Mouse (Mus musculus): Measurements from ENCODE around the gene Olfr186. TPM values are rescaled to one million over a fixed set of nuclear protein-coding genes. Genes with fewer than 3 reads are reported as not detected.
"Not testable (repeated sequence)": the region's sequence is repeated elsewhere in the genome, so short reads cannot be mapped to it uniquely, and the experiment has no call there.

Olfr186 gene
- polyA plus RNA-seq (2014; fragmentation: Nextera tagmentation; extraction: Ambion mirVana), result not detected in 2 replicates

DNA sequence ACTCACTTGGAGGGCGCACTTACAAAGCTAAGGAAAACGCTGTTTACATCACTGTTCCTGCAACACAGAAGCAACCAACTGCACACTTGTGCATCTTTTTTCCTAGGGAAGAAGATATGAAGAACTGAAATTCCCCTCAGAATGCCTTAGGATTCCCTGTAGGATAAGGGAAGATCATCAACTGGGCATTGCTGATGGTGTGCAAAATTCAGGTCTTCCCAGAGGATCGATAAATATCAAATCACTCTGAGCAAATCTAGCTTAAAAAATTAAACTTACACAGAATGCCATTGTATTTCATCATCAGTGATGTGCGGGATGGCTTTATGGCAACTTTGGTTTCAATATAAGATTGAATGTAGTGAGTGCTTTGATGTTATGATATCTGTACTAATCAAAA lies at the start of gene Olfr186:
Gene Olfr186, minus strand, starts transcription at position 101 of the 400 bp plus-strand sequence.
- ATAC-seq (ENCODE audit: insufficient number of reproducible peaks, low FRiP score, low TSS enrichment, low read depth), result no peak
- 94% methylated on average over 4 of the region's 4 CpGs for WGBS

GRCm38 (mm10) chr16:59077905-59078304 lies 47.8 kb upstream of the Olfr186 start, which contains the start of gene Olfr190:
Gene Olfr190, minus strand, starts transcription at chr16:59078005.
- Histone ChIP-seq H3K4me2 (ENCODE audit: low read depth, severe bottlenecking) (no peak within 1 kb of the TSS), H3K4me1 (ENCODE audit: control insufficient read depth, insufficient read depth, low read length) (no peaks in the 10 kb centered on the region), H3K36me3 (ENCODE audit: control insufficient read depth, insufficient read depth, low read length) (no peaks in the 10 kb centered on the region), H3K9ac (ENCODE audit: low read length) (no peak within 1 kb of the TSS), H3K4me3 (ENCODE audit: low read depth, low read length) (no peak within 1 kb of the TSS), H3K9me3 (ENCODE audit: control insufficient read depth, low read length) (no peaks in the 10 kb centered on the region), H3K27me3 (ENCODE audit: control insufficient read depth, insufficient read depth, low read length) (no peaks in the 10 kb centered on the region), H3K27ac (replicated peaks; ENCODE audit: low read depth, low read length) (no peak within 1 kb of the TSS)
- DNase-seq (ENCODE audit: low spot score) (no peak), ATAC-seq (ENCODE audit: insufficient number of reproducible peaks, low FRiP score, low TSS enrichment, low read depth) (no peak)
- WGBS, result 86% methylated on average over 5 of the region's 5 CpGs

More for the DNA sequence above, at the start of gene Olfr186:
- H3K4me3 ChIP-seq (ENCODE audit: low read depth, low read length), result no peak within 1 kb of the TSS
- H3K9ac ChIP-seq (ENCODE audit: low read length), result no peak within 1 kb of the TSS
- no peak within 1 kb of the TSS for H3K27ac ChIP-seq (replicated peaks; ENCODE audit: low read depth, low read length)
- H3K36me3 ChIP-seq (ENCODE audit: control insufficient read depth, insufficient read depth, low read length), result no peaks in the 10 kb centered on the region
- H3K27me3 ChIP-seq (ENCODE audit: control insufficient read depth, insufficient read depth, low read length), result no peaks in the 10 kb centered on the region
- no peaks in the 10 kb centered on the region for H3K4me1 ChIP-seq (ENCODE audit: control insufficient read depth, insufficient read depth, low read length)
- no peak within 1 kb of the TSS for H3K4me2 ChIP-seq (ENCODE audit: low read depth, severe bottlenecking)
- no peaks in the 10 kb centered on the region for H3K9me3 ChIP-seq (ENCODE audit: control insufficient read depth, low read length)
- no peak for DNase-seq (ENCODE audit: low spot score)

DNA sequence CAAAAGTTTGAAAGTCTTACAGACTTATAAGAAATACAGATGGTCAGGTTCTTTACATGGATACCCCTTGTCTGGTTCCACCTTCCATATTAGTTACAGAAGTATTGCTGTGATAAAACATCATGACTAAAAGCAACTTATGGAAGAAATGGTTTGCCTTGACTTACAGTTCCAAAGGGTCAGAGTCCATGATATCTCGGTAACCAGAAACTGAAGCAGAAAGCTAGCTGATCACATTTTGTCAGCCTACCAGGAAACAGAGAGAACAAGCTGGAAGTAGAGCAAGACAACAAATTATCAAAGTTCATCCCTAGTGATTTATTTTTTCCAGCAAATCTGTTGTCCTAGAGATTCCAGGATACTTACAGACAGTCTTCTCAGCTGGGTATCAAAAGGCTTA lies 43.4 kb upstream of the Olfr186 start:
- DNase-seq (ENCODE audit: low spot score), result no peak
- Histone ChIP-seq H3K4me2 (ENCODE audit: low read depth, severe bottlenecking) (no peak overlapping the region), H3K4me1 (ENCODE audit: control insufficient read depth, insufficient read depth, low read length) (no peaks in the 10 kb centered on the region), H3K27ac (replicated peaks; ENCODE audit: low read depth, low read length) (no peak overlapping the region), H3K36me3 (ENCODE audit: control insufficient read depth, insufficient read depth, low read length) (no peaks in the 10 kb centered on the region), H3K9ac (ENCODE audit: low read length) (no peak overlapping the region), H3K9me3 (ENCODE audit: control insufficient read depth, low read length) (no peaks in the 10 kb centered on the region), H3K4me3 (ENCODE audit: low read depth, low read length) (no peak overlapping the region), H3K27me3 (ENCODE audit: control insufficient read depth, insufficient read depth, low read length) (no peaks in the 10 kb centered on the region)
- WGBS, result 98% methylated on average over 1 of the region's 1 CpGs
- no peak for ATAC-seq (ENCODE audit: insufficient number of reproducible peaks, low FRiP score, low TSS enrichment, low read depth)

DNA sequence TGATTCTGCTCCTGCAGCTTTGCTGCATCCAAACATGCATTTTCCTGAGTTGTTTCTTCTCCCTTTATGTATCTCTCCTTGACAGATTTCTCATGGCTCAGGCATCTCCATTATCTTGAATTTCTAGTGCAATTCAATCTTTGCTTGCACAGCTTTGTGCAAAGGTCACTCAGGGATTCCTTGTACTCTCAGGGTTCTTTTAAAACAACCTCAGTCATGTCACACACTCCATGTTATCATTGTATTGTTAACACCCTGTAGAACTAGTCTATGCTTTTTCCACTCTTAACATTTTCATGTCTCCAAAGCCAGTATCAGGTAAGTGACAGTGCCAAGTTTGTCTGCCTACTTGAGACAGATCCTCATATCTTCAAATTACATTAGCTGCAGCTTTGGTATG lies 41.7 kb upstream of the Olfr186 start:
- ATAC-seq (ENCODE audit: insufficient number of reproducible peaks, low FRiP score, low TSS enrichment, low read depth) (no peak), DNase-seq (ENCODE audit: low spot score) (no peak)
- Histone ChIP-seq H3K27ac (replicated peaks; ENCODE audit: low read depth, low read length) (no peak overlapping the region), H3K4me3 (ENCODE audit: low read depth, low read length) (no peak overlapping the region), H3K36me3 (ENCODE audit: control insufficient read depth, insufficient read depth, low read length) (no peaks in the 10 kb centered on the region), H3K4me1 (ENCODE audit: control insufficient read depth, insufficient read depth, low read length) (no peaks in the 10 kb centered on the region), H3K4me2 (ENCODE audit: low read depth, severe bottlenecking) (no peak overlapping the region), H3K9ac (ENCODE audit: low read length) (no peak overlapping the region), H3K27me3 (ENCODE audit: control insufficient read depth, insufficient read depth, low read length) (no peaks in the 10 kb centered on the region), H3K9me3 (ENCODE audit: control insufficient read depth, low read length) (no peaks in the 10 kb centered on the region)

DNA sequence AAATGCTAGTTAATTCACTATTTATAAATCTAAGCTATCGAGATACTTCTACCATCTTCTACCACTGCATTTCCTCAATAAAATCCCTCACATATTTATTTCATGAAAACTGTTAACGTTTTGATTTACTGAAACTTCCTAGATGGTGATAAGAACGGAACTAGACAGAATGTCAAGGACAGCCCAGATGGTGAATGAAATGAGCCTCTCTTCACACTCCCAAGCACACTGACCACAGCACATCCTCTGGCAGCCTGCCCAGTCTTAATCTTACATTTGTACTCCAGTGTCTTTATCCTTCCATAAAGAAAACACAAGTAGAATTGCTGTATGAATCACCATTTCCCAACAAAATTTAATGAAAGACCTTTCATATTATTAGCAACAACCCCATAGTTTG lies 32.3 kb upstream of the Olfr186 start:
- DNase-seq (ENCODE audit: low spot score); ATAC-seq (ENCODE audit: insufficient number of reproducible peaks, low FRiP score, low TSS enrichment, low read depth): not testable (repeated sequence)
- 77% methylated on average over 3 of the region's 3 CpGs for WGBS

GRCm38 (mm10) chr16:59049286-59049685 lies 19.2 kb upstream of the Olfr186 start:
- H3K4me2 ChIP-seq (ENCODE audit: low read depth, severe bottlenecking); ATAC-seq (ENCODE audit: insufficient number of reproducible peaks, low FRiP score, low TSS enrichment, low read depth); H3K27ac ChIP-seq (replicated peaks; ENCODE audit: low read depth, low read length); H3K36me3 ChIP-seq (ENCODE audit: control insufficient read depth, insufficient read depth, low read length); H3K9me3 ChIP-seq (ENCODE audit: control insufficient read depth, low read length); H3K4me1 ChIP-seq (ENCODE audit: control insufficient read depth, insufficient read depth, low read length); H3K27me3 ChIP-seq (ENCODE audit: control insufficient read depth, insufficient read depth, low read length); DNase-seq (ENCODE audit: low spot score); H3K9ac ChIP-seq (ENCODE audit: low read length); H3K4me3 ChIP-seq (ENCODE audit: low read depth, low read length): not testable (repeated sequence)
- 91% methylated on average over 2 of the region's 2 CpGs for WGBS

More for the DNA sequence above, 32.3 kb upstream of the Olfr186 start:
- H3K27me3 ChIP-seq (ENCODE audit: control insufficient read depth, insufficient read depth, low read length); H3K4me2 ChIP-seq (ENCODE audit: low read depth, severe bottlenecking); H3K9me3 ChIP-seq (ENCODE audit: control insufficient read depth, low read length); H3K36me3 ChIP-seq (ENCODE audit: control insufficient read depth, insufficient read depth, low read length); H3K4me3 ChIP-seq (ENCODE audit: low read depth, low read length); H3K9ac ChIP-seq (ENCODE audit: low read length); H3K27ac ChIP-seq (replicated peaks; ENCODE audit: low read depth, low read length); H3K4me1 ChIP-seq (ENCODE audit: control insufficient read depth, insufficient read depth, low read length): not testable (repeated sequence)

GRCm38 (mm10) chr16:59048860-59049259 lies 18.8 kb upstream of the Olfr186 start:
- no peaks in the 10 kb centered on the region for H3K4me1 ChIP-seq (ENCODE audit: control insufficient read depth, insufficient read depth, low read length)
- WGBS, result 77% methylated on average over 1 of the region's 1 CpGs

DNA sequence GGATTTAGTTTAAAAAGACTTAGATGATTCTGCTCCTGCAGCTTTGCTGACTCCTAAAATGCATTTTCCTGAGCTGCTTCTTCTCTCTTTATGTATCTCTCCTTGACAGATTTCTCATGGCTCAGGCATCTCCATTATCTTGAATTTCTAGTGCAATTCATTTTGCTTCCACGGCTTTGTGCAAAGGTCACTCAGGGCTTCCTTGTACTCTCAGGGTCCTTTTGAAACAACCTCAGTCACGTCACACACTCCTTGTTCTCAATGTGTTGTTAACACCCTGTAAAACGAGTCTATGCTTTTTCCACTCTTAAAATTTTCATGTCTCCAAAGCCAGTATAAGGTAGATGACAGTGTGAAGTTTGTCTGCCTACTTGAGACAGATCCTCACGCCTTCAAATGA lies 17.5 kb upstream of the Olfr186 start:
- ATAC-seq (ENCODE audit: insufficient number of reproducible peaks, low FRiP score, low TSS enrichment, low read depth), result no peak
- Histone ChIP-seq H3K9me3 (ENCODE audit: control insufficient read depth, low read length) (no peaks in the 10 kb centered on the region), H3K27me3 (ENCODE audit: control insufficient read depth, insufficient read depth, low read length) (no peaks in the 10 kb centered on the region), H3K36me3 (ENCODE audit: control insufficient read depth, insufficient read depth, low read length) (no peaks in the 10 kb centered on the region), H3K4me1 (ENCODE audit: control insufficient read depth, insufficient read depth, low read length) (no peaks in the 10 kb centered on the region), H3K4me2 (ENCODE audit: low read depth, severe bottlenecking) (no peak overlapping the region), H3K9ac (ENCODE audit: low read length) (no peak overlapping the region), H3K4me3 (ENCODE audit: low read depth, low read length) (no peak overlapping the region), H3K27ac (replicated peaks; ENCODE audit: low read depth, low read length) (no peak overlapping the region)
- DNase-seq (ENCODE audit: low spot score), result no peak
- 70% methylated on average over 4 of the region's 4 CpGs for WGBS

More at GRCm38 (mm10) chr16:59048860-59049259, 18.8 kb upstream of the Olfr186 start:
- Histone ChIP-seq H3K36me3 (ENCODE audit: control insufficient read depth, insufficient read depth, low read length) (no peaks in the 10 kb centered on the region), H3K27me3 (ENCODE audit: control insufficient read depth, insufficient read depth, low read length) (no peaks in the 10 kb centered on the region), H3K27ac (replicated peaks; ENCODE audit: low read depth, low read length) (no peak overlapping the region), H3K4me2 (ENCODE audit: low read depth, severe bottlenecking) (no peak overlapping the region), H3K9ac (ENCODE audit: low read length) (no peak overlapping the region), H3K9me3 (ENCODE audit: control insufficient read depth, low read length) (no peaks in the 10 kb centered on the region), H3K4me3 (ENCODE audit: low read depth, low read length) (no peak overlapping the region)
- DNase-seq (ENCODE audit: low spot score) (no peak), ATAC-seq (ENCODE audit: insufficient number of reproducible peaks, low FRiP score, low TSS enrichment, low read depth) (no peak)

DNA sequence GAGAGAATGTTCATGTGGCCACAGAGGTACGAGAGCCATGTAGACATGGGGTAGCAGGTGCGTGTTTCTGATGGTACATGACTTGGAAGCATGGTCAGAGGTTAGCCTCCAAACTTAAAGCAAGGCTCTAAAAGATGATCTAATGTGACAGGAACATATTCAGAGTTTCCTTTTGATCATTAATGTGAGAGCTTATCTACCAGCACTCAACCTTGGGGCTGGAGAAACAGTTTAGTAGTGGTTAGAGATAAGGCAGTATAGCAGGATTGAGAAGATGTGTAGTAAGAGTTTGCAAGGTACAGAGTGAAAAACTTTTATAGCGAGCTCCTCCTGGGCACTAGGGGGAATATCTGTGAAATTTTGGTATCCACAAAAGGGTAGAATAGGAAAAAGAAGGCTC lies 15.7 kb upstream of the Olfr186 start:
- no peak for DNase-seq (ENCODE audit: low spot score)
- H3K4me3 ChIP-seq (ENCODE audit: low read depth, low read length), result no peak overlapping the region
- H3K27me3 ChIP-seq (ENCODE audit: control insufficient read depth, insufficient read depth, low read length), result no peaks in the 10 kb centered on the region
- H3K4me2 ChIP-seq (ENCODE audit: low read depth, severe bottlenecking), result no peak overlapping the region
- H3K9me3 ChIP-seq (ENCODE audit: control insufficient read depth, low read length), result no peaks in the 10 kb centered on the region
- H3K27ac ChIP-seq (replicated peaks; ENCODE audit: low read depth, low read length), result no peak overlapping the region
- no peak for ATAC-seq (ENCODE audit: insufficient number of reproducible peaks, low FRiP score, low TSS enrichment, low read depth)
- 78% methylated on average over 3 of the region's 3 CpGs for WGBS
- H3K36me3 ChIP-seq (ENCODE audit: control insufficient read depth, insufficient read depth, low read length), result no peaks in the 10 kb centered on the region
- no peak overlapping the region for H3K9ac ChIP-seq (ENCODE audit: low read length)
- H3K4me1 ChIP-seq (ENCODE audit: control insufficient read depth, insufficient read depth, low read length), result no peaks in the 10 kb centered on the region

Data from limb, embryonic 11.5 days (tissue).